ENCODE assay signal across 16 mouse cellular contexts in the genomic region with DNA sequence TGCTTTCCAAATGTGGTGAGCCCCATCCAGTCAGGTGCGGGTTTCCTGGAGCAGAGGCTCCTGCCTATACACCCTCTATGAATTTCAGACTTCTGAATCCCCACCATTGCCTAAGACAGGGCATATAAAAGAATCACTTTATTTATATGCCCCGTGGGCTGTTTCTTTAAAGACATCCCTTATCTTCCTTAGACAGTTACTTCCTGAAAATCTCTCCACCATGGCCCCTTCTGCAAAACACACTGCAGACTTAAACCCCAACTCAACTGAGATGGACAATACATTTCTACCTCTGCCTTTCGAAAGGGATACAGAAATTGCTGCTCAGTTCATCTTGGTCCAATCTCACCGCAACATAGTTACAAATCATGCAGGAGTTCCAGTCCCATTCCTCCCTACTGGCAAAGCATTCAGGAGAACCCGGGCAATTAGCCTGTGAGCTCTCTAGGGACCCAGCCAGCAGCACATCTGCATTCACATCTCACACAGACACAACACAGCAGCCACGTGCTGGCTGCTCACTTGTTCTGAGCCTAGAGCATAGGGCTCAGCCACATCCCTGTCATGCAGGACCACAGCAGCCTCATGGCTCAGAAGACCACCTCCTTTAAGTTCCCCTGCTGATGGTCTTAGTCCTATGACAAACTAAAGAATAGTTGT.
A peak's percentile ranks its signal among the peaks of the same experiment; 100 is the strongest.
DNase-seq lines count a peak whose midpoint lies in the region; ATAC-seq and TF ChIP-seq lines count a peak whose summit lies in the region.
"Had no signal": no experiment of that assay in that cellular context is flagged by ENCODE, and none has a peak within 500 bp of the region (broad histone marks: within the 10 kb centered on the region; RNA-seq: fewer than 3 reads in every experiment).

No protein-coding gene starts in this region.

- H3K27me3 ChIP-seq in hindbrain, embryonic 11.5 days (ENCODE audit: control insufficient read depth, insufficient read depth, low read length) = peaks cover 21% of the 10 kb centered on the region; the same call in 1 of the 2 replicates
- peaks cover 46% of the 10 kb centered on the region for H3K27me3 ChIP-seq in hindbrain, embryonic 10.5 days (ENCODE audit: insufficient read depth, poor library complexity, severe bottlenecking)
- H3K27me3 ChIP-seq in hindbrain, embryonic 15.5 days = peaks cover 8% of the 10 kb centered on the region; the same call in 1 of the 2 replicates

- no peak for TF ChIP-seq CTCF in brain, embryonic 14.5 days (IDR thresholded peaks at IDR 0.05; ENCODE audit: borderline replicate concordance, extremely low read depth, insufficient read depth, insufficient read length)

- H3K4me2 ChIP-seq in hindbrain, embryonic 11.5 days (replicated peaks; ENCODE audit: low read depth, low read length) = no peak overlapping the region
- H3K4me2 ChIP-seq in hindbrain, embryonic 15.5 days = no peak overlapping the region
- H3K4me2 ChIP-seq: midbrain, embryonic 12.5 days had no signal

- no peak overlapping the region for H3K9ac ChIP-seq in hindbrain, embryonic 11.5 days (ENCODE audit: low read depth, low read length)
- no peak overlapping the region for H3K9ac ChIP-seq in hindbrain, embryonic 15.5 days
- H3K9ac ChIP-seq: liver, embryonic 14.5 days; midbrain, embryonic 12.5 days had no signal

- DNase-seq in hindbrain, embryonic 11.5 days (ENCODE audit: low spot score) = no peak
- no peak for DNase-seq in hindbrain, embryonic 10.5 days (ENCODE audit: low spot score)
- peak; percentile 6 for DNase-seq in 3T3-L1 (ENCODE audit: low read depth, low spot score)
- DNase-seq in brain, embryonic 14.5 days (ENCODE audit: low read depth) = peak; percentile 59
- no peak for DNase-seq in cerebellum, adult 9-11 months
- DNase-seq: cerebellum, adult 8-10 months; kidney, postnatal 25 days; lung, postnatal 14 days had no signal

- no peaks in the 10 kb centered on the region for H3K9me3 ChIP-seq in hindbrain, embryonic 11.5 days (ENCODE audit: control insufficient read depth, low read length)
- no peaks in the 10 kb centered on the region for H3K9me3 ChIP-seq in hindbrain, embryonic 10.5 days
- H3K9me3 ChIP-seq in hindbrain, embryonic 15.5 days = no peaks in the 10 kb centered on the region
- H3K9me3 ChIP-seq: heart, embryonic 10.5 days; midbrain, embryonic 12.5 days had no signal

- 0 out of 2 replicates have a peak, but pooled peaks have one; percentile 34 for ATAC-seq in hindbrain, embryonic 11.5 days (ENCODE audit: low FRiP score)
- ATAC-seq in hindbrain, embryonic 15.5 days (ENCODE audit: low FRiP score, low read depth) = peak; percentile 46; the same call in 1 of the 2 replicates
- no peak for ATAC-seq in erythroid progenitor cell, adult 5-6 weeks (replicated peaks; ENCODE audit: low FRiP score, poor library complexity, severe bottlenecking)
- ATAC-seq: activated CD4-positive, CD25-positive, alpha-beta regulatory T cell, adult 4 months; inflammation-experienced regulatory T-cells, adult 6 months had no signal

- H3K27ac ChIP-seq in hindbrain, embryonic 11.5 days (ENCODE audit: low read depth, low read length) = no peak overlapping the region
- H3K27ac ChIP-seq in hindbrain, embryonic 10.5 days = no peak overlapping the region
- no peak overlapping the region for H3K27ac ChIP-seq in hindbrain, embryonic 15.5 days (replicated peaks)
- H3K27ac ChIP-seq: heart, embryonic 10.5 days; liver, embryonic 14.5 days; midbrain, embryonic 12.5 days had no signal

- H3K4me1 ChIP-seq in hindbrain, embryonic 11.5 days (replicated peaks; ENCODE audit: control insufficient read depth, insufficient read depth, low read length) = no peaks in the 10 kb centered on the region; the same call in 1 of the 2 replicates
- peaks cover 18% of the 10 kb centered on the region for H3K4me1 ChIP-seq in hindbrain, embryonic 10.5 days (replicated peaks)
- H3K4me1 ChIP-seq in hindbrain, embryonic 15.5 days (replicated peaks) = peaks cover 26% of the 10 kb centered on the region

- no peak overlapping the region for H3K4me3 ChIP-seq in hindbrain, embryonic 11.5 days (ENCODE audit: low read depth, low read length)
- no peak overlapping the region for H3K4me3 ChIP-seq in hindbrain, embryonic 10.5 days
- no peak overlapping the region for H3K4me3 ChIP-seq in hindbrain, embryonic 15.5 days
- H3K4me3 ChIP-seq: erythroblast, embryonic 14.5 days; heart, embryonic 10.5 days; midbrain, embryonic 12.5 days had no signal

- 60% methylated on average over 6 of the region's 6 CpGs for whole genome bisulfite sequencing in hindbrain, embryonic 11.5 days
- 71% methylated on average over 6 of the region's 6 CpGs for whole genome bisulfite sequencing in hindbrain, embryonic 10.5 days
- WGBS in hindbrain, embryonic 15.5 days = 50% methylated on average over 6 of the region's 6 CpGs

- H3K36me3 ChIP-seq in hindbrain, embryonic 11.5 days (ENCODE audit: control insufficient read depth, insufficient read depth, low read length) = no peaks in the 10 kb centered on the region
- no peaks in the 10 kb centered on the region for H3K36me3 ChIP-seq in hindbrain, embryonic 10.5 days
- H3K36me3 ChIP-seq in hindbrain, embryonic 15.5 days = no peaks in the 10 kb centered on the region
- H3K36me3 ChIP-seq: heart, embryonic 10.5 days; midbrain, embryonic 12.5 days had no signal

- TF ChIP-seq POLR2A in brain, embryonic 14.5 days (IDR thresholded peaks at IDR 0.05; ENCODE audit: borderline replicate concordance, extremely low read depth, insufficient read depth, insufficient read length, poor library complexity, severe bottlenecking) = no peak

Comparison
In these comparisons a context has a peak if more than half of its experiments do, and no peak if none do; other contexts are left out.
1. DNase-seq: peak in 3T3-L1 (single experiment) and brain, embryonic 14.5 days (single experiment); none in hindbrain, embryonic 11.5 days (single experiment), hindbrain, embryonic 10.5 days (single experiment) and cerebellum, adult 9-11 months (single experiment).